Mouse (Mus musculus) ES-E14 (cell line): Measurements from ENCODE around the gene Pkd1.

Source experiments
- HCFC1 ChIP-seq: IDR thresholded peaks from 2 replicates; pipeline ENCODE4 v1.6.1; 2012; ENCODE audit warnings: low read length, inconsistent platforms, borderline replicate concordance; ENCODE audit not compliant: insufficient read depth
- MAFK ChIP-seq: IDR thresholded peaks from 2 replicates; pipeline ENCODE4 v1.6.1; 2014; ENCODE audit warnings: mild to moderate bottlenecking, low read depth, low read length, inconsistent platforms; ENCODE audit not compliant: insufficient read depth
- ZC3H11A ChIP-seq: IDR thresholded peaks from 2 replicates; pipeline ENCODE4 v1.6.1; 2012; ENCODE audit warnings: low read depth, mild to moderate bottlenecking, inconsistent platforms, low read length, borderline replicate concordance
- ZNF384 ChIP-seq: IDR thresholded peaks from 2 replicates; pipeline ENCODE4 v1.6.1; 2012; ENCODE audit warnings: low read depth, low read length, inconsistent platforms

GRCm38 (mm10) chr17:24507806-24508460 is 41.7 kb upstream of the Pkd1 start:
- no peak for TF ChIP-seq HCFC1
- no peak for TF ChIP-seq ZNF384
- TF ChIP-seq MAFK: no peak
- no peak for TF ChIP-seq ZC3H11A
